Mouse (Mus musculus): ENCODE measurements at regions not wholly inside any gene's neighbourhood (a gene's known extent, or its start where the extent isn't known, plus 50 kb on each side); places are given as distances from the start of the nearest gene placed in this dataset.

DNA sequence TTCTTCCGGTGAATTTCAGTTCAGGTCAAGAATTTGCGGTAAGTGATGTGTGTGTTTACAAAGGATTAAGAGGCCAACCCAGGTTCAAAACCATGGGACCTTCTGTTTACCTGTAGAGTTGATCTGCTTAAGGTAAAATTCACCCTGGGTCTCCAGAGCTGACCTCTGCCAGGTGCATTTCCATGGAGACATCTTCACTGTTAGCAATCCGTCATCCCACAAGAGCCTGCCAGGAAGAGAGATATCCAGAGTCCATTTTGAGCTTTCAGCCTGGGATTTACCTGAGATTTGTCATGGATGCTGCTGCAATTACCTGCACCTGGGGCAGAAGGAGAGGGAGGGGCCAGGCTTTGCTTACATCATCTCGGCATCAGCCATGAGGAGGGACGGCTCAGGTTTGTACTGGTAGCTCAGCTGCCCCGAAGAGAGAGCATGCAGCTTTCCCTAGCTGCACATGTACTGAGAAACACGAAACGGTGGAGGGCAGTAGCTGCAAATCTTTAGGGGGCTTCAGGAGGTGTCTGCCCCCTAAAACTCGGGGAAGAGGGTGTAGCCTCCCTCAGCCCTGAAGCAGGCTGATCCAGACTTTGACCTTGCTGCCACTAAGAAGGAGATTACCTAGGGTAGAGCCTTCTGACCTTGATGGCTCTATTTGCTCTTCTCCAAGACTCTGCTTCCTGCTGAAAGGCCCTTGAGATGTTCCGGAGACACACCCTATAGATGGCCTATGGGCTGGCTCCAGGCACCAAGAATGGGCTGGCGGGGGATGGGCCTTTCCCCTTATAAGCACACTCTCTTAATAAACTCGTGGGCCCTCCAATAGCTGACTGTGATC lies 153.7 kb downstream of the Snx10 start:
- no peaks in the 10 kb centered on the region for H3K9me3 ChIP-seq (replicated peaks)
- H3K4me2 ChIP-seq: no peak overlapping the region
- no peak overlapping the region for H3K9ac ChIP-seq
- no peaks in the 10 kb centered on the region for H3K36me3 ChIP-seq
- WGBS: 74% methylated on average over 12 of the region's 12 CpGs
- H3K27me3 ChIP-seq: no peaks in the 10 kb centered on the region
- no peak for ATAC-seq (replicated peaks; ENCODE audit: insufficient number of reproducible peaks, insufficient read depth, low FRiP score, low read depth)
- H3K4me3 ChIP-seq: no peak overlapping the region
- H3K27ac ChIP-seq: no peak overlapping the region
- no peaks in the 10 kb centered on the region for H3K4me1 ChIP-seq (replicated peaks)

DNA sequence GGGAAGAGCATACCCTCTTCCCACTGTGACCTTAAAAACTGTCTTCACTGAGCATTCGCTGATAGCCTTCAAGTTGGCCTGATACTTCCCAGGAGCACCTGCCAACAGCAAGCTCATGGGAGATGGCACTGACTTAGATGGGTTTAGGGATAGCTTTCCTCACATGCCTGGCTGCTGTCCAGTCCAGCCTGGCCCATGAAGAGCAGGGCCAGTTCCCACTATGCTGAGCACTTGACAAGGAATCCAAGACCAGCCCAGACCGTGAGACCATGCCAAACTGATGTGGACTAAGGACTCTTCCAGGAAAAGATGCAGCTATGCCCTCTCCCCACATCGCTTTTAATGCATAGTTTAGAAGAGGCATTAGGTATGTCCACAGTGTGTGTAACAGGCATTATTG lies 155.0 kb downstream of the Snx10 start:
- ATAC-seq (replicated peaks; ENCODE audit: insufficient number of reproducible peaks, insufficient read depth, low FRiP score, low read depth): no peak
- no peak overlapping the region for H3K27ac ChIP-seq
- no peaks in the 10 kb centered on the region for H3K9me3 ChIP-seq (replicated peaks)
- 0 out of 2 replicates have a peak, but pooled peaks cover 3% of the 10 kb centered on the region for H3K27me3 ChIP-seq
- H3K36me3 ChIP-seq: no peaks in the 10 kb centered on the region
- 77% methylated on average over 3 of the region's 3 CpGs for WGBS
- no peak overlapping the region for H3K4me2 ChIP-seq
- no peak overlapping the region for H3K4me3 ChIP-seq
- no peak overlapping the region for H3K9ac ChIP-seq
- H3K4me1 ChIP-seq (replicated peaks): no peaks in the 10 kb centered on the region

DNA sequence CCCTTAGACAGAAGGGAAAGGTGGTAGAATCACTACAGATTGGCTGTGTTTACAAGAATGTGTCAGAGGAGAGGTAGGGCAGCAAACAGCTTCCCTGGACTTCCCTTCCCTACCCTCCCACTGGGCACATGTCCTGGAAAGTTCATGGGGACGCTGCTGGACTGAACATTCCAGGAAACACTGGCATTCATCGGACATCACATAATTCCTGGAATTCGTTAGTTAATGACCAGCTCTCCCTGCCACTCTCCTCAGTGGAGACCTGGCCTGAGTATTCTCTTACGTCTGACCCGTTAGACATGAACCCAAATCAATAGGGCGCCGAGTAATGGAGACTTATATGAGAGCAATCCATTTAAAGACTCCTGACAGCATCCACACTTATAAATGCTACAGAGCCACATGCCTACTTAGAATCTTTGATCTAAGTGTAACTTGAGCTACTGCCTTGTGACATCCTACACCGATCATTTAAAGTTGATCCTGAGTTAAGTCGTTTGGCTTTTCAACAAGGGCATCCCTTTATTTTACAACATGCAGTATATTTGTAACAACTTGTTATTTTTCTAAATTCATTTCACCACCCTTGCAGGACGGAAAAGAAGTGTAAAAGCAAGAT lies 156.6 kb downstream of the Snx10 start:
- Histone ChIP-seq H3K4me3 (no peak overlapping the region), H3K27ac (no peak overlapping the region), H3K36me3 (no peaks in the 10 kb centered on the region), H3K4me2 (no peak overlapping the region), H3K9ac (no peak overlapping the region), H3K4me1 (replicated peaks) (no peaks in the 10 kb centered on the region; the same call in 1 of the 2 replicates), H3K9me3 (replicated peaks) (no peaks in the 10 kb centered on the region), H3K27me3 (0 out of 2 replicates have a peak, but pooled peaks cover 3% of the 10 kb centered on the region)
- WGBS: 53% methylated on average over 10 of the region's 10 CpGs
- no peak; the same call in 1 of the 2 replicates for ATAC-seq (replicated peaks; ENCODE audit: insufficient number of reproducible peaks, insufficient read depth, low FRiP score, low read depth)

DNA sequence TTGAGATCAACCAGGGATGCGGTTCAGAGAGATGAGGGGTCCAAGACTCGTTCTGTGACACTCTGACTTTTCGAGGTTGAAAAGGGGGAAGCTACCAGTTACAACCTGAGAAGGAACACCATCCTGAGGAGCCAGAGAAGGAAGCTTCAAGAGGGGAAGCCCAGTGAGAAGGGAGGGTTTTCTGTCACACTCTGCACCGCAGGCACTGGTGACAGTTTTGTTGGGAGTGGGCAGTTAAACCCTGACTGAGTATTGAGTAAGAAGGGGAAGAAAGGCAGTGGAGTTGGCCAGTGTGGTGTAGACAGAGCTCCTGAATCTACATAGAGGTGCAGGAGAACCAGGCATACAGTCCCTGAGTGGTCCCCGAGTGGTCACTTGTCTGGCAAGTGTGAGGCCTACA lies 159.4 kb downstream of the Snx10 start:
- Histone ChIP-seq H3K27me3 (0 out of 2 replicates have a peak, but pooled peaks cover 3% of the 10 kb centered on the region), H3K27ac (no peak overlapping the region), H3K4me2 (no peak overlapping the region), H3K9me3 (replicated peaks) (no peaks in the 10 kb centered on the region), H3K9ac (no peak overlapping the region), H3K4me1 (replicated peaks) (no peaks in the 10 kb centered on the region; the same call in 1 of the 2 replicates), H3K4me3 (no peak overlapping the region), H3K36me3 (no peaks in the 10 kb centered on the region)
- WGBS: 83% methylated on average over 5 of the region's 5 CpGs
- no peak for ATAC-seq (replicated peaks; ENCODE audit: insufficient number of reproducible peaks, insufficient read depth, low FRiP score, low read depth)

DNA sequence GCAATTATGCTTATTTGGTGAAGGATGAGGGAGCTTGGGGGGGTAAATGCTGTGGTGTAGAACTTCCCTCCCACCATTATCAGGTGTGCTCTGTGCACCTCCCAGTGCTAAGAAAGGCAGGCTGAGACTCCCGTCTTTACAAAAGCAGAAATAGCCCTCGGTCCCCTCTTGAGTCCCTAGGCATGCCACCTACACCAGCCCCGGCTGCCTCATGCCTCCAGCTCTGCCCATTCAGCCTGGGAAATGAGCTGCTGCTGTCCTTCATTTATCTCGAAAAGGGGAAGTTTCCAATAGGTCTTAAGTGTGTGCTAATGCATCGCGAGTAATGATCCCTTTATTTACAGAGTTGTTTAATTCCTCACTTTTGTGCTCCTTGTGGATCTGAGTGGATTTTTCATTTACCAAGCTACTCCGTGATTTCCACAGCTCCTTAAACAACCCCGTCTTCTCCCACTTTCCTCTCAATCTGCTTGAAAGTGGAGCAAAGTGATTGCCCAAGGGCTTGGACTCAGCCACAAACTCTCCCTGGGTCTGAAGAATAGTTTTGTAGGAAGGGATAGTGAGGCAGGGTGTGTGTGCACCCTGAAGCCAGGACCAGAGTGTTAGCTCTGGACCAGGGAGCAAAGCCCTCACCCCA lies 162.1 kb downstream of the Snx10 start:
- ATAC-seq (replicated peaks; ENCODE audit: insufficient number of reproducible peaks, insufficient read depth, low FRiP score, low read depth): no peak
- H3K36me3 ChIP-seq: no peaks in the 10 kb centered on the region
- no peak overlapping the region for H3K4me2 ChIP-seq
- no peak overlapping the region for H3K9ac ChIP-seq
- WGBS: 61% methylated on average over 8 of the region's 8 CpGs
- H3K27ac ChIP-seq: no peak overlapping the region
- H3K4me1 ChIP-seq (replicated peaks): no peaks in the 10 kb centered on the region; the same call in 1 of the 2 replicates
- H3K27me3 ChIP-seq: 0 out of 2 replicates have a peak, but pooled peaks cover 3% of the 10 kb centered on the region
- no peaks in the 10 kb centered on the region for H3K9me3 ChIP-seq (replicated peaks)
- no peak overlapping the region for H3K4me3 ChIP-seq

DNA sequence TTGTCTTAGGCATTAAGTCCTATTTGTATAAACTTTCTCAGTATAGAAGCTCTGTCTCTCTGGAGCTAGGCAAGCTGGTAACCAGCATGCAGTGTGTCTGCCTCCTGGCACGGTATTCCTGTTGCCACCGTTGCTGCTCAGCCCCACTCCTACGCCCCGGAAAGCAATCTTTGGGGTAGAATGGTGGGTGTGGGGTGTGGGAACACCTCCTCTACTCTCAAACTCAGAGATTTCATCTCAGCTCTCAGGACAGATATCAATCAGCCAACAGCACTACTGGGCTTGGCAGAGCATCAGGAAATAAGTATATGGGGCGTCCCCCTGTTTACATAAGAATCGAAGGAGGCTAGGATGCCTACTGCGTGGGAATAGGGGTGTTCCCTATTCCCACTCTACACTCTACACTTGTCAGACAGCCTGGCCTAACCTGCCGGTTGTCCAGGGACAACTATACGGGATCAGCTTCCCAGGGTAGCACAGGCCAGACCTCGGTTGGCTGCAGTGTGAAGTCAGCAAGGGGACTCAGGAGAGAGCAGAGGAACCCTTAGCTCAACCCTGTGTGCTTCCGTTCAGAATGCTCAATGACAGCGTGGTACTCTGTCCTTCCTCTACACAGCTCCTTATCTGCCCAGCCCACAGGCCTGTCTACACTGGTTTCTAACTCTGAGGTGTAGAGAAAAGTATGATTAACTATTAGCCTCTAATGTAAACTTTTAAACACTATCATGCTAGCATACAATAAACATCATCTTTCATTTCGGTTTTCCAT lies 167.3 kb downstream of the Snx10 start:
- Histone ChIP-seq H3K9me3 (replicated peaks) (no peaks in the 10 kb centered on the region), H3K4me2 (no peak overlapping the region), H3K4me3 (no peak overlapping the region), H3K27ac (no peak overlapping the region), H3K27me3 (no peaks in the 10 kb centered on the region), H3K4me1 (replicated peaks) (no peaks in the 10 kb centered on the region), H3K36me3 (no peaks in the 10 kb centered on the region), H3K9ac (no peak overlapping the region)
- ATAC-seq (replicated peaks; ENCODE audit: insufficient number of reproducible peaks, insufficient read depth, low FRiP score, low read depth): no peak
- 66% methylated on average over 13 of the region's 13 CpGs for WGBS

DNA sequence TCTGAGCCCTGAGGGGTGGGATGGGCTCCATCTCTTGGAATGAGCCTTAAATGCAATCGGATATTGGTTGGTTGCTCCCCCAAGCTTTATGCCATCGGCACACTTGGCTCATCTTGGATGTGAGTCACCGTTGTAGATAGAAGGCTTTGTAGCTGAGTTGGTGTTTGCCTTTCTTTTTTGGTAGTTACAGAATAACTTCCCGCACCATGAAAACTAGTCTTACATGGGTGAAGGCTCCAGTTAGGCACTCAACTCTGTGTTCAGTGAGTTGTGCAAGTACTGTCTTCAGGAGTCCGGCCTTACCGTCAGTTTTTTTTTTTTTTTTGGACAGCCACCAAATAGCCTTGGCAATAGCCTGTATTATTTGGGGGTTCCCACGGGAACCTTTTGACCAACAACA lies 170.3 kb downstream of the Snx10 start:
- no peaks in the 10 kb centered on the region for H3K27me3 ChIP-seq
- WGBS: 80% methylated on average over 7 of the region's 7 CpGs
- H3K4me2 ChIP-seq: no peak overlapping the region
- H3K4me3 ChIP-seq: no peak overlapping the region
- no peak for ATAC-seq (replicated peaks; ENCODE audit: insufficient number of reproducible peaks, insufficient read depth, low FRiP score, low read depth)
- H3K4me1 ChIP-seq (replicated peaks): no peaks in the 10 kb centered on the region
- no peak overlapping the region for H3K27ac ChIP-seq
- H3K9me3 ChIP-seq (replicated peaks): no peaks in the 10 kb centered on the region
- no peaks in the 10 kb centered on the region for H3K36me3 ChIP-seq
- no peak overlapping the region for H3K9ac ChIP-seq

DNA sequence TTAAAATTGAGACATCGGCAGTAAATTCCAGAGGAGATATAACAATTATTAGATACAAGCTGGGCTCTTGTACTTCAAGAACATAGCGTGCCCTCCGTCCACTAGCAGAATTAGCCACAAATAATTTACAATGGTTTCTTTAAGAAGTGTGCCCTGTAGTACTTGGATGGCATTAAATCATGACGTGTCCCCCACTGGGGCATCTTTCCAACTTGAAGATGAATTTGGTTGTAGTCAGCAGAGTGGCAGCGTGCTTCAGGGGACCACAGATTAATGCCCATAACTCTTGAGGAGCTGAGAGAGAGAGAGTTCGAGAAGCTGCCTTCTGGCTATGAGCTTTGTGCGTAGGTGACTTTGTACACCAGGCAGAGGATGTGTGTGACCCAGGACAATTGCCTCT lies 172.7 kb downstream of the Snx10 start:
- Histone ChIP-seq H3K4me3 (no peak overlapping the region), H3K4me1 (replicated peaks) (no peaks in the 10 kb centered on the region), H3K9me3 (replicated peaks) (no peaks in the 10 kb centered on the region), H3K4me2 (no peak overlapping the region), H3K27ac (no peak overlapping the region), H3K9ac (no peak overlapping the region), H3K27me3 (no peaks in the 10 kb centered on the region), H3K36me3 (no peaks in the 10 kb centered on the region)
- WGBS: 84% methylated on average over 7 of the region's 7 CpGs
- ATAC-seq (replicated peaks; ENCODE audit: insufficient number of reproducible peaks, insufficient read depth, low FRiP score, low read depth): no peak

DNA sequence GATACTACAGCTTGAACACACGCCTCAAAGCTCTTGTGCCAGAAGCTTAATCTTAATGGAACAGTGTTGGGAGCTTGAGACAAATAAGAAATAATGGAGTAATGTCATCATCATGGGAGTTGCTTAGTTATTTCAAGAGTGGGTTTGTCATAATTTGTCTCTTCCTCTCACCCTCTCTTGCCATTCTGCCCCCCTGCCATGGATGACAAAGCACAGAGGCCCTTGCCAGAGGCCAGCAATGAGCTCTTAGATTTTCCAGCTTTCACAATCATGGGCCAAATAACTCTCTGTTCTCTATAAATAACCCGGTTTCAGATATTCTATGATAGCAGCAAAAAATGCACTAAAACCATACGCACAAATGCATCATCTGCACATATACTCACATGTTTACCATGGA lies 174.1 kb downstream of the Snx10 start:
- no peak overlapping the region for H3K4me2 ChIP-seq
- no peaks in the 10 kb centered on the region for H3K4me1 ChIP-seq (replicated peaks)
- no peaks in the 10 kb centered on the region for H3K36me3 ChIP-seq
- H3K9me3 ChIP-seq (replicated peaks): no peaks in the 10 kb centered on the region
- no peak for ATAC-seq (replicated peaks; ENCODE audit: insufficient number of reproducible peaks, insufficient read depth, low FRiP score, low read depth)
- H3K27ac ChIP-seq: no peak overlapping the region
- WGBS: 65% methylated on average over 3 of the region's 3 CpGs
- H3K9ac ChIP-seq: no peak overlapping the region
- H3K4me3 ChIP-seq: no peak overlapping the region
- no peaks in the 10 kb centered on the region for H3K27me3 ChIP-seq

DNA sequence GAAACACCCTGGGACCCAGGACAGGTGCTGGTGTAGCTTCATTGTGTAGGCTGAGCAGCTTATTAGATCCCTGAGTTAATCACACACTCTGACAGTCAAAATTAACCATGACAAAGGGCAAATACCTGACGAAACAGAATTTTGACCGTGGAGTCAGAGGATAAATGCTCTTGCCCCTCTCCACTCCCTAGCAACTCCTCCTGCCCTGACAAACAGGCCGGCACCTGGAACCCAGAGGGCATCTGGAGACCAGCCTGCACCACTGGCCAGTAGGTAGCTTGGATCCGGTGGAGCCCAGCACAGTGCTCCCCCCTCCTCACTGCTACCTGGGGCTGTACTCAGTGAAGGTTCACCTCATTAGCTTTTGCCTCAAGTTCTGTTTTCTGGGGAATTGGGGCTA lies 174.5 kb downstream of the Snx10 start:
- H3K4me1 ChIP-seq (replicated peaks): no peaks in the 10 kb centered on the region
- no peaks in the 10 kb centered on the region for H3K27me3 ChIP-seq
- H3K4me2 ChIP-seq: no peak overlapping the region
- H3K27ac ChIP-seq: no peak overlapping the region
- no peak overlapping the region for H3K9ac ChIP-seq
- no peaks in the 10 kb centered on the region for H3K36me3 ChIP-seq
- H3K4me3 ChIP-seq: no peak overlapping the region
- WGBS: 78% methylated on average over 4 of the region's 4 CpGs
- H3K9me3 ChIP-seq (replicated peaks): no peaks in the 10 kb centered on the region
- no peak for ATAC-seq (replicated peaks; ENCODE audit: insufficient number of reproducible peaks, insufficient read depth, low FRiP score, low read depth)

All from heart, embryonic 15.5 days (tissue).